Mouse (Mus musculus) telencephalon, adult 2 months (tissue): Measurements from ENCODE around the gene Dock9.

Experiments
- DNase-seq: peaks from one replicate; pipeline ENCODE4 v3.0.0-alpha.2; 2011; ENCODE audit warnings: low read depth, low spot score

The Dock9 gene

GRCm38 (mm10) chr14:121663913-121664312 is 133.7 kb downstream of the Dock9 start:
- no peak for DNase-seq

- no peak for DNase-seq
Observed at GRCm38 (mm10) chr14:121660918-121661317, 136.7 kb downstream of the Dock9 start.

GRCm38 (mm10) chr14:121660167-121660894 is 137.3 kb downstream of the Dock9 start:
- no peak for DNase-seq

- no peak for DNase-seq
Observed at GRCm38 (mm10) chr14:121659061-121659824, 138.4 kb downstream of the Dock9 start.

GRCm38 (mm10) chr14:121658537-121658936 is 139.1 kb downstream of the Dock9 start:
- no peak for DNase-seq

- DNase-seq: no peak
Observed at GRCm38 (mm10) chr14:121657633-121658032, 140.0 kb downstream of the Dock9 start.

- no peak for DNase-seq
Observed at GRCm38 (mm10) chr14:121656912-121657311, 140.7 kb downstream of the Dock9 start.

GRCm38 (mm10) chr14:121654977-121655376 is 142.7 kb downstream of the Dock9 start:
- no peak for DNase-seq

- no peak for DNase-seq
Observed at GRCm38 (mm10) chr14:121654416-121654967, 143.1 kb downstream of the Dock9 start.

- no peak for DNase-seq
Observed at GRCm38 (mm10) chr14:121653717-121654116, 143.9 kb downstream of the Dock9 start.

GRCm38 (mm10) chr14:121653241-121653640 is 144.4 kb downstream of the Dock9 start:
- DNase-seq: no peak

GRCm38 (mm10) chr14:121648581-121649060 is 149.0 kb downstream of the Dock9 start:
- DNase-seq: no peak

- DNase-seq: no peak
Observed at GRCm38 (mm10) chr14:121647693-121648092, 149.9 kb downstream of the Dock9 start.

- DNase-seq: peak; percentile 27
Observed at GRCm38 (mm10) chr14:121646617-121647016, 151.0 kb downstream of the Dock9 start.

GRCm38 (mm10) chr14:121644302-121644701 is 153.3 kb downstream of the Dock9 start:
- no peak for DNase-seq

GRCm38 (mm10) chr14:121641271-121641670 is 156.4 kb downstream of the Dock9 start:
- DNase-seq: no peak

- DNase-seq: peak; percentile 45
Observed at GRCm38 (mm10) chr14:121636935-121637510, 160.6 kb downstream of the Dock9 start.

GRCm38 (mm10) chr14:121634736-121635430 is 162.8 kb downstream of the Dock9 start:
- DNase-seq: no peak

GRCm38 (mm10) chr14:121634093-121634735 is 163.4 kb downstream of the Dock9 start:
- DNase-seq: no peak

- DNase-seq: peak; percentile 55
Observed at GRCm38 (mm10) chr14:121631934-121632333, 165.7 kb downstream of the Dock9 start.

- no peak for DNase-seq
Observed at GRCm38 (mm10) chr14:121626741-121627140, 170.9 kb downstream of the Dock9 start.
